Mouse (Mus musculus): ENCODE measurements around the gene Olfr287.

GRCm38 (mm10) chr15:98256271-98256670 is 35.4 kb upstream of the Olfr287 start:
- TF ChIP-seq EP300 (IDR thresholded peaks at IDR 0.05; ENCODE audit: low read depth) (no peak), CTCF (IDR thresholded peaks at IDR 0.05; ENCODE audit: low read depth) (no peak)

Data from heart, postnatal 0 days (tissue).